Mouse (Mus musculus): Measurements from ENCODE around the gene Fgf11.

The Fgf11 gene

GRCm38 (mm10) chr11:69801379-69801977 is at the start of gene Fgf11:
TSS of gene Fgf11 (minus strand) at chr11:69801857.
- DNase-seq (ENCODE audit: low spot score), result no peak

GRCm38 (mm10) chr11:69850754-69851153 is 49.1 kb upstream of the Fgf11 start:
- no peak for DNase-seq (ENCODE audit: low spot score)

GRCm38 (mm10) chr11:69849884-69850283 is 48.2 kb upstream of the Fgf11 start:
- no peak for DNase-seq (ENCODE audit: low spot score)

- no peak for DNase-seq (ENCODE audit: low spot score)
Observed at GRCm38 (mm10) chr11:69849128-69849527, 47.5 kb upstream of the Fgf11 start.

- DNase-seq (ENCODE audit: low spot score), result no peak
Observed at GRCm38 (mm10) chr11:69848021-69848420, 46.4 kb upstream of the Fgf11 start.

GRCm38 (mm10) chr11:69846738-69847688 is 45.4 kb upstream of the Fgf11 start:
- DNase-seq (ENCODE audit: low spot score), result no peak

GRCm38 (mm10) chr11:69846198-69846680 is 44.6 kb upstream of the Fgf11 start, which contains the start of gene Plscr3:
TSS of gene Plscr3 (plus strand) at chr11:69846376.
- peak; percentile 84 for DNase-seq (ENCODE audit: low spot score)

- no peak for DNase-seq (ENCODE audit: low spot score)
Observed at GRCm38 (mm10) chr11:69838714-69839104, 37.1 kb upstream of the Fgf11 start.

- DNase-seq (ENCODE audit: low spot score), result peak; percentile 97
Observed at GRCm38 (mm10) chr11:69837952-69838713, 36.5 kb upstream of the Fgf11 start, which contains the start of gene Tmem256. TSS of gene Tmem256 (plus strand) at chr11:69838514.

GRCm38 (mm10) chr11:69837604-69837951 is 35.9 kb upstream of the Fgf11 start, which contains the start of gene Nlgn2:
TSS of gene Nlgn2 (minus strand) at chr11:69837784.
- DNase-seq (ENCODE audit: low spot score), result no peak

GRCm38 (mm10) chr11:69836703-69837576 is 35.3 kb upstream of the Fgf11 start:
- peak; percentile 47 for DNase-seq (ENCODE audit: low spot score)

- no peak for DNase-seq (ENCODE audit: low spot score)
Observed at GRCm38 (mm10) chr11:69835966-69836335, 34.3 kb upstream of the Fgf11 start.

- DNase-seq (ENCODE audit: low spot score), result no peak
Observed at GRCm38 (mm10) chr11:69835326-69835965, 33.8 kb upstream of the Fgf11 start.

- no peak for DNase-seq (ENCODE audit: low spot score)
Observed at GRCm38 (mm10) chr11:69834001-69834549, 32.4 kb upstream of the Fgf11 start.

- DNase-seq (ENCODE audit: low spot score), result no peak
Observed at GRCm38 (mm10) chr11:69833554-69833953, 31.9 kb upstream of the Fgf11 start.

GRCm38 (mm10) chr11:69828832-69829231 is 27.2 kb upstream of the Fgf11 start:
- DNase-seq (ENCODE audit: low spot score), result no peak

- DNase-seq (ENCODE audit: low spot score), result no peak
Observed at GRCm38 (mm10) chr11:69823456-69823855, 21.8 kb upstream of the Fgf11 start.

- no peak for DNase-seq (ENCODE audit: low spot score)
Observed at GRCm38 (mm10) chr11:69822080-69822479, 20.4 kb upstream of the Fgf11 start, which contains the start of gene Spem1. TSS of gene Spem1 (minus strand) at chr11:69822180.

GRCm38 (mm10) chr11:69818871-69819270 is 17.2 kb upstream of the Fgf11 start:
- DNase-seq (ENCODE audit: low spot score), result no peak

- no peak for DNase-seq (ENCODE audit: low spot score)
Observed at GRCm38 (mm10) chr11:69818365-69818764, 16.7 kb upstream of the Fgf11 start, which contains the start of gene Spem2. TSS of gene Spem2 (minus strand) at chr11:69818465.
